Mouse (Mus musculus) neural tube, embryonic 14.5 days (tissue): ENCODE results near the gene Plekhm3. TPM values are rescaled to one million over a fixed set of nuclear protein-coding genes. Genes with fewer than 3 reads are reported as not detected.

Experiments
- ATAC-seq: fragments of 200-750 bp; cut with Nextera tagmentation; 2 replicates; pipeline ENCODE4 v1.8.0; 2017; ENCODE audit warnings: low read depth, mild to moderate bottlenecking, moderate TSS enrichment, moderate library complexity
- H3K27ac ChIP-seq: fragments of 300-500 bp; sonication (generic); 2 replicates; pipeline ENCODE4 v1.5.1; 2014; ENCODE audit warnings: low read depth, mild to moderate bottlenecking, control low read depth, low read length, moderate library complexity, mixed read lengths
- H3K27me3 ChIP-seq: fragments of 300-500 bp; sonication (generic); 2 replicates; pipeline ENCODE4 v1.6.1; 2014; ENCODE audit warnings: low read length; ENCODE audit not compliant: control insufficient read depth, insufficient read depth
- H3K36me3 ChIP-seq: fragments of 300-500 bp; sonication (generic); 2 replicates; pipeline ENCODE4 v1.6.1; 2014; ENCODE audit warnings: low read length, mixed read lengths; ENCODE audit not compliant: control insufficient read depth, insufficient read depth
- H3K4me1 ChIP-seq: fragments of 300-500 bp; sonication (generic); 2 replicates; pipeline ENCODE4 v1.6.1; 2014; ENCODE audit warnings: low read length; ENCODE audit not compliant: control insufficient read depth, insufficient read depth
- H3K4me2 ChIP-seq: fragments of 300-500 bp; sonication (generic); 2 replicates; pipeline ENCODE4 v1.6.1; 2014; ENCODE audit warnings: mild to moderate bottlenecking, low read depth, low read length, control low read depth
- H3K4me3 ChIP-seq: fragments of 300-500 bp; sonication (generic); 2 replicates; pipeline ENCODE4 v1.5.1; 2014; ENCODE audit warnings: low read depth, low read length, control low read depth, mixed read lengths
- H3K9ac ChIP-seq: fragments of 300-500 bp; sonication (generic); replicated peaks from 2 replicates; pipeline ENCODE4 v1.6.1; 2014; ENCODE audit warnings: low read depth, mild to moderate bottlenecking, control low read depth, low read length, mixed read lengths
- H3K9me3 ChIP-seq: fragments of 300-500 bp; sonication (generic); 2 replicates; pipeline ENCODE4 v1.6.1; 2016; ENCODE audit warnings: low read length; ENCODE audit not compliant: control insufficient read depth
- WGBS: fragments of 180-500 bp; shearing (Covaris S2); extraction: QIAGEN DNeasy Blood & Tissue Kit; methylation state at CpG from one replicate; pipeline ENCODE4 v1.1.7; 2014; 5-methylcytosine and 5-hydroxymethylcytosine counted together
- polyA plus RNA-seq: library from polyadenylated mRNA; unstranded; fragments of >200 nt; fragmentation: Nextera tagmentation; extraction: Ambion mirVana; gene quantifications from 2 replicates; pipeline ENCODE4 v1.2.1, GENCODE M21; 2014

The Plekhm3 gene
- polyA plus RNA-seq, 1 experiment from 2014 or later = 13.9 TPM

- peak; percentile 34; the same call in 1 of the 2 replicates for ATAC-seq
- no peaks in the 10 kb centered on the region for H3K9me3 ChIP-seq
- WGBS = 52% methylated on average over 14 of the region's 14 CpGs
- H3K27me3 ChIP-seq = 0 out of 2 replicates have a peak, but pooled peaks cover 2% of the 10 kb centered on the region
- H3K36me3 ChIP-seq = peaks cover 10% of the 10 kb centered on the region
- H3K27ac ChIP-seq = no peak overlapping the region
- no peak overlapping the region for H3K4me3 ChIP-seq
- no peak overlapping the region for H3K9ac ChIP-seq
- H3K4me1 ChIP-seq = peaks cover 6% of the 10 kb centered on the region; the same call in 1 of the 2 replicates
- no peak overlapping the region for H3K4me2 ChIP-seq
These were observed 37.7 kb downstream of the Plekhm3 start for GRCm38 (mm10) chr1:64918810-64919528.

- no peak overlapping the region for H3K4me2 ChIP-seq
- no peaks in the 10 kb centered on the region for H3K9me3 ChIP-seq
- WGBS = 76% methylated on average over 7 of the region's 7 CpGs
- H3K27ac ChIP-seq = no peak overlapping the region
- peaks cover 6% of the 10 kb centered on the region; the same call in 1 of the 2 replicates for H3K4me1 ChIP-seq
- no peak overlapping the region for H3K9ac ChIP-seq
- 0 out of 2 replicates have a peak, but pooled peaks cover 2% of the 10 kb centered on the region for H3K27me3 ChIP-seq
- no peak for ATAC-seq
- H3K36me3 ChIP-seq = peaks cover 10% of the 10 kb centered on the region
- H3K4me3 ChIP-seq = no peak overlapping the region
These were observed 38.7 kb downstream of the Plekhm3 start for GRCm38 (mm10) chr1:64917966-64918365.

GRCm38 (mm10) chr1:64916884-64917507 lies 39.6 kb downstream of the Plekhm3 start:
- no peak overlapping the region for H3K4me3 ChIP-seq
- no peak overlapping the region for H3K4me2 ChIP-seq
- ATAC-seq = no peak
- H3K36me3 ChIP-seq = peaks cover 10% of the 10 kb centered on the region
- H3K4me1 ChIP-seq = peaks cover 6% of the 10 kb centered on the region; the same call in 1 of the 2 replicates
- H3K27ac ChIP-seq = no peak overlapping the region
- no peaks in the 10 kb centered on the region for H3K9me3 ChIP-seq
- 0 out of 2 replicates have a peak, but pooled peaks cover 2% of the 10 kb centered on the region for H3K27me3 ChIP-seq
- 5% methylated on average over 5 of the region's 5 CpGs for WGBS
- H3K9ac ChIP-seq = no peak overlapping the region

- H3K27ac ChIP-seq = no peak overlapping the region
- H3K36me3 ChIP-seq = no peaks in the 10 kb centered on the region
- 0 out of 2 replicates have a peak, but pooled peaks cover 2% of the 10 kb centered on the region for H3K27me3 ChIP-seq
- no peak overlapping the region for H3K4me2 ChIP-seq
- 93% methylated on average over 3 of the region's 3 CpGs for WGBS
- peaks cover 6% of the 10 kb centered on the region; the same call in 1 of the 2 replicates for H3K4me1 ChIP-seq
- H3K4me3 ChIP-seq = no peak overlapping the region
- H3K9me3 ChIP-seq = no peaks in the 10 kb centered on the region
- no peak for ATAC-seq
- H3K9ac ChIP-seq = no peak overlapping the region
These were observed 42.3 kb downstream of the Plekhm3 start for GRCm38 (mm10) chr1:64914356-64914755.

- no peak for ATAC-seq
- Histone ChIP-seq H3K9me3 (no peaks in the 10 kb centered on the region), H3K36me3 (no peaks in the 10 kb centered on the region), H3K4me2 (no peak overlapping the region), H3K4me3 (no peak overlapping the region), H3K9ac (no peak overlapping the region), H3K4me1 (no peaks in the 10 kb centered on the region), H3K27me3 (no peaks in the 10 kb centered on the region), H3K27ac (no peak overlapping the region)
- WGBS = 86% methylated on average over 2 of the region's 2 CpGs
These were observed 48.9 kb downstream of the Plekhm3 start for GRCm38 (mm10) chr1:64907740-64908139.

GRCm38 (mm10) chr1:64906226-64906625 lies 50.4 kb downstream of the Plekhm3 start:
- no peak for ATAC-seq
- Histone ChIP-seq H3K27ac (no peak overlapping the region), H3K36me3 (no peaks in the 10 kb centered on the region), H3K4me1 (no peaks in the 10 kb centered on the region), H3K4me3 (no peak overlapping the region), H3K9ac (no peak overlapping the region), H3K4me2 (no peak overlapping the region), H3K9me3 (no peaks in the 10 kb centered on the region), H3K27me3 (no peaks in the 10 kb centered on the region)
- 76% methylated on average over 1 of the region's 1 CpGs for WGBS

- no peaks in the 10 kb centered on the region for H3K9me3 ChIP-seq
- no peak for ATAC-seq
- H3K4me3 ChIP-seq = no peak overlapping the region
- no peak overlapping the region for H3K27ac ChIP-seq
- no peak overlapping the region for H3K9ac ChIP-seq
- no peaks in the 10 kb centered on the region for H3K27me3 ChIP-seq
- no peaks in the 10 kb centered on the region for H3K4me1 ChIP-seq
- no peak overlapping the region for H3K4me2 ChIP-seq
- WGBS = 83% methylated on average over 4 of the region's 4 CpGs
- no peaks in the 10 kb centered on the region for H3K36me3 ChIP-seq
These were observed 53.2 kb downstream of the Plekhm3 start for GRCm38 (mm10) chr1:64903415-64903814.

- no peak for ATAC-seq
- Histone ChIP-seq H3K4me1 (no peaks in the 10 kb centered on the region), H3K9me3 (no peaks in the 10 kb centered on the region), H3K9ac (no peak overlapping the region), H3K27ac (no peak overlapping the region), H3K36me3 (no peaks in the 10 kb centered on the region), H3K27me3 (no peaks in the 10 kb centered on the region), H3K4me3 (no peak overlapping the region), H3K4me2 (no peak overlapping the region)
- WGBS = 80% methylated on average over 2 of the region's 2 CpGs
These were observed 53.8 kb downstream of the Plekhm3 start for GRCm38 (mm10) chr1:64902804-64903203.

GRCm38 (mm10) chr1:64899763-64900162 lies 56.9 kb downstream of the Plekhm3 start:
- Histone ChIP-seq H3K36me3 (no peaks in the 10 kb centered on the region), H3K9ac (no peak overlapping the region), H3K27me3 (no peaks in the 10 kb centered on the region), H3K4me1 (no peaks in the 10 kb centered on the region), H3K9me3 (no peaks in the 10 kb centered on the region), H3K27ac (no peak overlapping the region), H3K4me2 (no peak overlapping the region), H3K4me3 (no peak overlapping the region)
- WGBS = 89% methylated on average over 3 of the region's 3 CpGs
- ATAC-seq = no peak
